Mouse (Mus musculus): ENCODE measurements at regions not wholly inside any gene's neighbourhood (a gene's known extent, or its start where the extent isn't known, plus 50 kb on each side); places are given as distances from the start of the nearest gene placed in this dataset.

DNA sequence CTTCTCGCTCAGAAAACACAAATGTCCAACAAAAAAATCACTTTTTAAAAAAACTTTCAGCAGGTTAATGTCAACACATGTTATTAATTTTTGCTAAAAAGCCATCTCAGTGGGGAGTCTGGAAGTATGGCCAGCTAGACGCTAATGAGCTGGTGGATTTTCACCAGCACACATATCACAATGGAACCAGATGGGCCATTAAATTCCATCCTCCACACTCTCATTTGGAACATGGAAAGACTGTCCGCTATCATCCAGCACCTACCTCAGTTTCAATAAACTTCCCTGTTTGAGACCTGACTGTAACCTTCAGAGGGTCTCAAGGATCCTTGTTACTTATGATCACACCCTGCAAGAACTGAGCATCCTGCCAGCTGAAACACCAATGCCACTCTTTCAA, 296.7 kb downstream of the Dcdc2c start:
- H3K27me3 ChIP-seq (ENCODE audit: control insufficient read depth in 1 of 2, insufficient read depth in 2 of 2, low read length in 2 of 2): no peaks in the 10 kb centered on the region
- H3K4me1 ChIP-seq (ENCODE audit: control insufficient read depth in 1 of 2, insufficient read depth in 2 of 2, low read length in 2 of 2): no peaks in the 10 kb centered on the region
- no peaks in the 10 kb centered on the region for H3K9me3 ChIP-seq (replicated peaks; ENCODE audit: insufficient read depth, low read length)
- DNase-seq (ENCODE audit: low read depth, low spot score): no peak
- no peaks in the 10 kb centered on the region for H3K79me2 ChIP-seq (ENCODE audit: control insufficient read depth, insufficient read depth, low read length, poor library complexity)
- no peak overlapping the region for H3K27ac ChIP-seq (ENCODE audit: control insufficient read depth, low read depth, low read length)
- TF ChIP-seq GATA1 (IDR thresholded peaks at IDR 0.05; ENCODE audit: low read depth, low read length) (no peak), MXI1 (IDR thresholded peaks at IDR 0.05; ENCODE audit: low read depth, low read length) (no peak), KAT2A (conservative IDR thresholded peaks at IDR 0.05; ENCODE audit: low read depth, low read length) (no peak), MAFK (IDR thresholded peaks at IDR 0.05; ENCODE audit: borderline replicate concordance, low read depth, low read length) (no peak), ZMIZ1 (IDR thresholded peaks at IDR 0.05; ENCODE audit: low read depth, low read length) (no peak), ELF1 (IDR thresholded peaks at IDR 0.05; ENCODE audit: low read depth, low read length) (no peak), SIN3A (IDR thresholded peaks at IDR 0.05; ENCODE audit: low read length) (no peak), POLR2AphosphoS2 (IDR thresholded peaks at IDR 0.05; ENCODE audit: low read length) (no peak), NELFE (IDR thresholded peaks at IDR 0.05; ENCODE audit: low read depth, low read length) (no peak), USF1 (IDR thresholded peaks at IDR 0.05; ENCODE audit: low read depth, low read length) (no peak), TCF12 (IDR thresholded peaks at IDR 0.05; ENCODE audit: low read depth, low read length) (no peak), POLR2A (IDR thresholded peaks at IDR 0.05; ENCODE audit: control insufficient read depth in 1 of 2, insufficient read depth in 1 of 2, low read depth in 1 of 2, low read length in 2 of 2, poor library complexity in 1 of 2) (no peak), SMC3 (IDR thresholded peaks at IDR 0.05; ENCODE audit: low read depth, low read length) (no peak), RAD21 (IDR thresholded peaks at IDR 0.05; ENCODE audit: low read depth, low read length) (no peak), MAX (IDR thresholded peaks at IDR 0.05; ENCODE audit: low read length) (no peak), MAZ (IDR thresholded peaks at IDR 0.05; ENCODE audit: low read depth, low read length) (no peak), ZKSCAN1 (IDR thresholded peaks at IDR 0.05; ENCODE audit: low read depth, low read length) (no peak), EP300 (IDR thresholded peaks at IDR 0.05; ENCODE audit: low read depth in 1 of 2, low read length in 2 of 2) (no peak)
- no peaks in the 10 kb centered on the region for H3K36me3 ChIP-seq (ENCODE audit: control insufficient read depth in 1 of 2, insufficient read depth in 2 of 2, low read length in 2 of 2)
- H3K9ac ChIP-seq (ENCODE audit: control insufficient read depth, low read depth, low read length, poor library complexity, severe bottlenecking): no peak overlapping the region
- H3K4me3 ChIP-seq (ENCODE audit: control insufficient read depth in 1 of 2, insufficient read depth in 1 of 2, low read depth in 2 of 2, low read length in 2 of 2): no peak overlapping the region

DNA sequence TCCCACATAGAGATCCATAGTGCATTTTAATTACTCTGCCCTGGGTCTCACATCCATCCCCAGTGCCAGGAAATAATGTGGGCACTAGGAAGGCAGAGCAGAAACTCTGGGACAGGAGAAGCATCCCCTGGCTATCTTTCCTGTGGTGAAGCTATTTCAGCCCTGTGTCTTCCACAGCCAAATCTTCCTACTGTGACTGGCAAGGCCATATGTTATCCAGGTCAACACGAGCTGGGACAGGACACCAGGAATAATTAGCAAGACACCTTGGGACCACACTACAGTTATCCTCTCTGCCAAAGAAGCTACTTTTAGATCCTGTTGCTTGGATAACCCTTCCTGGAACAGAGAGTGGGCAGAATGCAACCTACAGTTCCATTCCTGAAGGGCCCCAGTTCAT, 301.7 kb downstream of the Dcdc2c start:
- no peak for DNase-seq (ENCODE audit: low read depth, low spot score)
- Histone ChIP-seq H3K27ac (ENCODE audit: control insufficient read depth, low read depth, low read length) (no peak overlapping the region), H3K4me3 (ENCODE audit: control insufficient read depth in 1 of 2, insufficient read depth in 1 of 2, low read depth in 2 of 2, low read length in 2 of 2) (no peak overlapping the region), H3K9me3 (replicated peaks; ENCODE audit: insufficient read depth, low read length) (no peaks in the 10 kb centered on the region), H3K9ac (ENCODE audit: control insufficient read depth, low read depth, low read length, poor library complexity, severe bottlenecking) (no peak overlapping the region), H3K79me2 (ENCODE audit: control insufficient read depth, insufficient read depth, low read length, poor library complexity) (no peaks in the 10 kb centered on the region), H3K27me3 (ENCODE audit: control insufficient read depth in 1 of 2, insufficient read depth in 2 of 2, low read length in 2 of 2) (no peaks in the 10 kb centered on the region), H3K36me3 (ENCODE audit: control insufficient read depth in 1 of 2, insufficient read depth in 2 of 2, low read length in 2 of 2) (no peaks in the 10 kb centered on the region), H3K4me1 (ENCODE audit: control insufficient read depth in 1 of 2, insufficient read depth in 2 of 2, low read length in 2 of 2) (no peaks in the 10 kb centered on the region)
- TF ChIP-seq USF2 (IDR thresholded peaks at IDR 0.05; ENCODE audit: borderline replicate concordance in 1 of 2, insufficient read depth in 1 of 2, low read depth in 1 of 2, low read length in 2 of 2) (no peak), SMC3 (IDR thresholded peaks at IDR 0.05; ENCODE audit: low read depth, low read length) (no peak)

All from MEL (cell line).